Comparison of ENCODE assay signal across 20 mouse cellular contexts in genomic region chr7:135746528-135746927, GRCm38 (mm10). TPM values are rescaled to one million over a fixed set of nuclear protein-coding genes. Genes with fewer than 3 reads are reported as not detected.
A peak's percentile ranks its signal among the peaks of the same experiment; 100 is the strongest.
DNase-seq lines count a peak whose midpoint lies in the region; ATAC-seq and TF ChIP-seq lines count a peak whose summit lies in the region.
"Had no signal": no experiment of that assay in that cellular context is flagged by ENCODE, and none has a peak within 500 bp of the region (broad histone marks: within the 10 kb centered on the region; RNA-seq: fewer than 3 reads in every experiment).

No protein-coding gene starts in this region.

- TF ChIP-seq CTCF in kidney, adult 2 months (conservative IDR thresholded peaks at IDR 0.05; ENCODE audit: insufficient read depth, insufficient read length, low read depth, low read length) = no peak
- no peak for TF ChIP-seq CTCF in kidney, postnatal 0 days (IDR thresholded peaks at IDR 0.05; ENCODE audit: low read depth)

- H3K9me3 ChIP-seq in kidney, postnatal 0 days (replicated peaks; ENCODE audit: low read length) = no peaks in the 10 kb centered on the region
- no peaks in the 10 kb centered on the region for H3K9me3 ChIP-seq in midbrain, embryonic 11.5 days (ENCODE audit: control insufficient read depth, low read length)
- no peaks in the 10 kb centered on the region for H3K9me3 ChIP-seq in midbrain, embryonic 13.5 days
- H3K9me3 ChIP-seq: forebrain, embryonic 12.5 days; heart, embryonic 10.5 days had no signal

- no peak overlapping the region for H3K4me3 ChIP-seq in kidney, adult 2 months (ENCODE audit: insufficient read depth, low read depth, low read length)
- no peak overlapping the region for H3K4me3 ChIP-seq in kidney, postnatal 0 days (replicated peaks; ENCODE audit: low read depth, low read length)
- no peak overlapping the region for H3K4me3 ChIP-seq in midbrain, embryonic 11.5 days (ENCODE audit: low read depth, low read length)
- H3K4me3 ChIP-seq in midbrain, embryonic 13.5 days (replicated peaks) = no peak overlapping the region
- H3K4me3 ChIP-seq: forebrain, embryonic 12.5 days; heart, embryonic 10.5 days had no signal

- H3K27me3 ChIP-seq in kidney, adult 2 months (replicated peaks; ENCODE audit: control insufficient read depth, insufficient read depth, low read length) = no peaks in the 10 kb centered on the region
- no peaks in the 10 kb centered on the region for H3K27me3 ChIP-seq in kidney, postnatal 0 days (ENCODE audit: insufficient read depth, low read length)
- no peaks in the 10 kb centered on the region for H3K27me3 ChIP-seq in midbrain, embryonic 11.5 days (ENCODE audit: control insufficient read depth, insufficient read depth, low read length)
- H3K27me3 ChIP-seq in midbrain, embryonic 13.5 days = no peaks in the 10 kb centered on the region
- H3K27me3 ChIP-seq: forebrain, embryonic 12.5 days had no signal

- H3K4me1 ChIP-seq in kidney, adult 2 months (ENCODE audit: control insufficient read depth, insufficient read depth, low read length) = peaks cover 12% of the 10 kb centered on the region; the same call in 1 of the 2 replicates
- H3K4me1 ChIP-seq in kidney, postnatal 0 days (replicated peaks; ENCODE audit: insufficient read depth, low read length) = no peaks in the 10 kb centered on the region
- H3K4me1 ChIP-seq in midbrain, embryonic 11.5 days (ENCODE audit: control insufficient read depth, insufficient read depth, low read length) = no peaks in the 10 kb centered on the region
- H3K4me1 ChIP-seq in midbrain, embryonic 13.5 days (replicated peaks) = no peaks in the 10 kb centered on the region
- H3K4me1 ChIP-seq: forebrain, embryonic 12.5 days had no signal

- peak; percentile 9 for DNase-seq in kidney, adult 2 months
- DNase-seq in kidney, postnatal 14 days = no peak
- DNase-seq in kidney, postnatal 0 days (ENCODE audit: low spot score) = no peak
- DNase-seq in kidney, adult 11 months = no peak
- peak; percentile 64 for DNase-seq in midbrain, embryonic 11.5 days (ENCODE audit: low spot score, missing footprints)
- DNase-seq in yolk sac, embryonic 10.5 days (ENCODE audit: low spot score) = peak; percentile 17
- DNase-seq in embryo, embryonic 10 days (ENCODE audit: low spot score) = no peak
- DNase-seq: adrenal gland, adult 2 months; adrenal gland, postnatal 25 days; cerebellum, adult 18-20 months; cerebellum, adult 9-11 months; cerebellum, postnatal 36 days; gastrocnemius, postnatal 10 days; heart, adult 18-20 months; heart, postnatal 10 days; heart, postnatal 4 days had no signal

- no peaks in the 10 kb centered on the region for H3K36me3 ChIP-seq in kidney, adult 2 months (ENCODE audit: control insufficient read depth, insufficient read depth, low read length)
- H3K36me3 ChIP-seq in kidney, postnatal 0 days (ENCODE audit: insufficient read depth, low read length) = no peaks in the 10 kb centered on the region
- H3K36me3 ChIP-seq in midbrain, embryonic 11.5 days (ENCODE audit: control insufficient read depth, insufficient read depth, low read length) = no peaks in the 10 kb centered on the region
- no peaks in the 10 kb centered on the region for H3K36me3 ChIP-seq in midbrain, embryonic 13.5 days
- H3K36me3 ChIP-seq: forebrain, embryonic 12.5 days; heart, embryonic 10.5 days had no signal

- H3K4me2 ChIP-seq in kidney, postnatal 0 days (ENCODE audit: low read length) = no peak overlapping the region
- no peak overlapping the region for H3K4me2 ChIP-seq in midbrain, embryonic 11.5 days
- H3K4me2 ChIP-seq in midbrain, embryonic 13.5 days (replicated peaks) = no peak overlapping the region
- H3K4me2 ChIP-seq: forebrain, embryonic 12.5 days had no signal

- no peak overlapping the region for H3K9ac ChIP-seq in kidney, postnatal 0 days (ENCODE audit: low read depth, low read length)
- H3K9ac ChIP-seq in midbrain, embryonic 11.5 days (ENCODE audit: low read length) = no peak overlapping the region
- H3K9ac ChIP-seq in midbrain, embryonic 13.5 days (replicated peaks) = no peak overlapping the region
- H3K9ac ChIP-seq: forebrain, embryonic 12.5 days had no signal

- ATAC-seq in kidney, postnatal 0 days (replicated peaks; ENCODE audit: low FRiP score, low read depth) = 0 out of 2 replicates have a peak, but pooled peaks have one; percentile 9
- ATAC-seq in midbrain, embryonic 11.5 days (ENCODE audit: low FRiP score) = no peak
- no peak for ATAC-seq in midbrain, embryonic 13.5 days
- ATAC-seq: forebrain, embryonic 16.5 days had no signal

- no peak for TF ChIP-seq POLR2A in kidney, adult 2 months (IDR thresholded peaks at IDR 0.05; ENCODE audit: low read depth, low read length)

- 36% methylated on average over 6 of the region's 6 CpGs for WGBS in kidney, adult 2 months
- 38% methylated on average over 6 of the region's 6 CpGs for WGBS in kidney, postnatal 0 days
- 81% methylated on average over 6 of the region's 6 CpGs for WGBS in midbrain, embryonic 11.5 days
- WGBS in midbrain, embryonic 13.5 days = 69% methylated on average over 6 of the region's 6 CpGs

- H3K27ac ChIP-seq in kidney, adult 2 months (ENCODE audit: insufficient read depth, low read depth, low read length) = peak overlapping the region; percentile 18; the same call in 1 of the 2 replicates
- peak overlapping the region; percentile 62 for H3K27ac ChIP-seq in kidney, postnatal 0 days
- no peak overlapping the region for H3K27ac ChIP-seq in midbrain, embryonic 11.5 days (ENCODE audit: low read depth, low read length)
- no peak overlapping the region for H3K27ac ChIP-seq in midbrain, embryonic 13.5 days
- H3K27ac ChIP-seq: forebrain, embryonic 12.5 days; heart, embryonic 10.5 days had no signal

RNA-seq across cellular contexts. Expression of gene Mki67, which starts 30.4 kb away (rescaled TPM):
- 0.18 and 0.28 TPM in 2 replicates for polyA plus RNA-seq in kidney, adult 2 months (2012; rRNA removed)
- 15.4 and 15.6 TPM in 2 replicates for polyA plus RNA-seq in kidney, postnatal 0 days (2015; fragmentation: Nextera tagmentation; extraction: Ambion mirVana)
- 62.2 and 64.4 TPM in 2 replicates for polyA plus RNA-seq in midbrain, embryonic 11.5 days (2014; fragmentation: Nextera tagmentation; extraction: Ambion mirVana)
- polyA plus RNA-seq in midbrain, embryonic 13.5 days (2015; fragmentation: Nextera tagmentation; extraction: Ambion mirVana) = 17.7 and 18.8 TPM in 2 replicates

Comparison
In these comparisons a context has a peak if more than half of its experiments do, and no peak if none do; other contexts are left out.
1. DNase-seq: peak in kidney, adult 2 months (single experiment), midbrain, embryonic 11.5 days (single experiment) and yolk sac, embryonic 10.5 days (single experiment); none in kidney, postnatal 14 days (single experiment), kidney, postnatal 0 days (single experiment), kidney, adult 11 months (single experiment) and embryo, embryonic 10 days (single experiment).
2. RNA of gene Mki67, which starts 30.4 kb away (polyA plus RNA-seq): 62.2 to 64.4 TPM in midbrain, embryonic 11.5 days, 17.7 to 18.8 TPM in midbrain, embryonic 13.5 days and 15.4 to 15.6 TPM in kidney, postnatal 0 days; 0.18 to 0.28 TPM in kidney, adult 2 months; every median in the first group is over 10 times any median in the second.
3. H3K27ac ChIP-seq: peak in kidney, adult 2 months (single experiment) and kidney, postnatal 0 days (single experiment); none in midbrain, embryonic 11.5 days (single experiment) and midbrain, embryonic 13.5 days (single experiment).